Mouse (Mus musculus): Measurements from ENCODE around the gene Trip10. TPM values are rescaled to one million over a fixed set of nuclear protein-coding genes. Genes with fewer than 3 reads are reported as not detected.

Trip10 gene
- total RNA-seq (2017) = 8.4 and 9.8 TPM in 2 replicates

GRCm38 (mm10) chr17:57249186-57250181 lies at the start of gene Trip10:
Gene Trip10 (plus strand): TSS chr17:57249455.
- peak; percentile 46 for ATAC-seq (replicated peaks; ENCODE audit: low read depth, poor library complexity, severe bottlenecking)

- no peak for ATAC-seq (replicated peaks; ENCODE audit: low read depth, poor library complexity, severe bottlenecking)
These were observed 47.2 kb upstream of the Trip10 start for GRCm38 (mm10) chr17:57201841-57202724.

GRCm38 (mm10) chr17:57207938-57208337 lies 41.3 kb upstream of the Trip10 start:
- ATAC-seq (replicated peaks; ENCODE audit: low read depth, poor library complexity, severe bottlenecking) = no peak

GRCm38 (mm10) chr17:57209330-57209729 lies 39.9 kb upstream of the Trip10 start:
- ATAC-seq (replicated peaks; ENCODE audit: low read depth, poor library complexity, severe bottlenecking) = peak; percentile 83

GRCm38 (mm10) chr17:57211501-57211900 lies 37.8 kb upstream of the Trip10 start:
- ATAC-seq (replicated peaks; ENCODE audit: low read depth, poor library complexity, severe bottlenecking) = no peak

GRCm38 (mm10) chr17:57214676-57215387 lies 34.4 kb upstream of the Trip10 start:
- ATAC-seq (replicated peaks; ENCODE audit: low read depth, poor library complexity, severe bottlenecking) = peak; percentile 55

GRCm38 (mm10) chr17:57218335-57218900 lies 30.8 kb upstream of the Trip10 start:
- no peak for ATAC-seq (replicated peaks; ENCODE audit: low read depth, poor library complexity, severe bottlenecking)

- ATAC-seq (replicated peaks; ENCODE audit: low read depth, poor library complexity, severe bottlenecking) = peak; percentile 67
These were observed 29.9 kb upstream of the Trip10 start for GRCm38 (mm10) chr17:57219167-57219883.

GRCm38 (mm10) chr17:57219884-57220207 lies 29.4 kb upstream of the Trip10 start:
- peak; percentile 51 for ATAC-seq (replicated peaks; ENCODE audit: low read depth, poor library complexity, severe bottlenecking)

GRCm38 (mm10) chr17:57221911-57222310 lies 27.3 kb upstream of the Trip10 start:
- no peak for ATAC-seq (replicated peaks; ENCODE audit: low read depth, poor library complexity, severe bottlenecking)

- peak; percentile 23 for ATAC-seq (replicated peaks; ENCODE audit: low read depth, poor library complexity, severe bottlenecking)
These were observed 25.9 kb upstream of the Trip10 start for GRCm38 (mm10) chr17:57223313-57223712.

GRCm38 (mm10) chr17:57227468-57227867 lies 21.8 kb upstream of the Trip10 start:
- ATAC-seq (replicated peaks; ENCODE audit: low read depth, poor library complexity, severe bottlenecking) = no peak

GRCm38 (mm10) chr17:57228014-57228413 lies 21.2 kb upstream of the Trip10 start, which contains the start of gene C3:
Gene C3 (minus strand): TSS chr17:57228136.
- ATAC-seq (replicated peaks; ENCODE audit: low read depth, poor library complexity, severe bottlenecking) = peak; percentile 55

GRCm38 (mm10) chr17:57228873-57229272 lies 20.4 kb upstream of the Trip10 start:
- no peak for ATAC-seq (replicated peaks; ENCODE audit: low read depth, poor library complexity, severe bottlenecking)

GRCm38 (mm10) chr17:57229851-57230727 lies 19.2 kb upstream of the Trip10 start:
- ATAC-seq (replicated peaks; ENCODE audit: low read depth, poor library complexity, severe bottlenecking) = no peak

GRCm38 (mm10) chr17:57230728-57231125 lies 18.5 kb upstream of the Trip10 start:
- ATAC-seq (replicated peaks; ENCODE audit: low read depth, poor library complexity, severe bottlenecking) = 0 out of 2 replicates have a peak, but pooled peaks have one; percentile 26

GRCm38 (mm10) chr17:57231321-57231771 lies 17.9 kb upstream of the Trip10 start:
- ATAC-seq (replicated peaks; ENCODE audit: low read depth, poor library complexity, severe bottlenecking) = peak; percentile 15; the same call in 1 of the 2 replicates

- ATAC-seq (replicated peaks; ENCODE audit: low read depth, poor library complexity, severe bottlenecking) = no peak
These were observed 17.1 kb upstream of the Trip10 start for GRCm38 (mm10) chr17:57232200-57232599.
